Mouse (Mus musculus): ENCODE measurements around the gene Rrp9. TPM values are rescaled to one million over a fixed set of nuclear protein-coding genes. Genes with fewer than 3 reads are reported as not detected.

The Rrp9 gene
- polyA plus RNA-seq, 1 experiment: 109 TPM

DNA sequence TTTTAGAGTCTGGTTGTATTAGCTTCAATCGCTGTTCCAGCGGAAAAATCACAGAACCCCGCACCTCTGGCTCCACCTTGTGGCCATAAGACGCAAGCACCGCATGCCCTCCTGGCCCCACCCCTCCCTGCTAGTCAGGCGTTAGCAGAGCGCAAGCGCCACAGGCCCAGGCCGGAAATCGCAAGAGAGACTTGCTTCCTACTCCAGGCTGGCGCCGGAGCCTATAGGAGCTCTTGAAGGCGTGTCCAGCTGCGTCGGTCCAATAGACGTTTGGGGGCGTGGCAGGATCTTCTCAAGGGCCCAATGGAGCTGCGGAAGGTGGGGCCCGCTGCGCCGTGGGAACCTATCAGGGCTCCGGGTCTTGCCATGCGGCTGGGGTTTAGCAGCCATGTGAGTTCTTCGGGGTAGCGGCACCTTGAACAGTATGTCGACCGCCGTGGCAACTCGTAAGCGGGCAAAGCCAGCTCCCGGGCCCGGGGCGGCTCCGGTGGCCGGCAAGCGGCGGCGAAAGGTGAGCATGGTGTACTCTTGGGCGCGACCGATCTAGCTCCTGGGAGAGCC is 1.2 kb downstream of the Rrp9 start, which contains the start of gene Parp3:
Gene Parp3, minus strand, starts transcription at position 26 of the 561 bp plus-strand sequence.
- Histone ChIP-seq H3K79me2 (ENCODE audit: control insufficient read depth, insufficient read depth) (peaks cover 53% of the 10 kb centered on the region), H3K36me3 (ENCODE audit: control insufficient read depth, insufficient read depth) (peaks cover 5% of the 10 kb centered on the region), H3K27me3 (ENCODE audit: control insufficient read depth, insufficient read depth, insufficient read length) (no peaks in the 10 kb centered on the region), H3K4me3 (ENCODE audit: insufficient read depth, poor library complexity, severe bottlenecking) (peak within 1 kb of the TSS; percentile 61), H3K79me3 (ENCODE audit: low read depth) (peaks cover 18% of the 10 kb centered on the region), H3ac (ENCODE audit: control insufficient read depth, insufficient read length, low read depth) (peak within 1 kb of the TSS; percentile 83)
- TF ChIP-seq FOSL1 (IDR thresholded peaks at IDR 0.05; ENCODE audit: insufficient read depth, low read length, poor library complexity, severe bottlenecking) (no peak), CTCF (IDR thresholded peaks at IDR 0.05; ENCODE audit: control insufficient read depth, insufficient read depth, insufficient read length) (peak; percentile 95), MYOG (IDR thresholded peaks at IDR 0.05; ENCODE audit: control insufficient read depth, extremely low read depth, insufficient read length) (no peak), MYOD1 (IDR thresholded peaks at IDR 0.05; ENCODE audit: control insufficient read depth, insufficient read length, low read depth) (no peak), USF1 (IDR thresholded peaks at IDR 0.05; ENCODE audit: low read depth) (no peak), CEBPB (IDR thresholded peaks at IDR 0.05; ENCODE audit: low read depth) (no peak), MAX (IDR thresholded peaks at IDR 0.05) (peak; percentile 84)

- peaks cover 53% of the 10 kb centered on the region for H3K79me2 ChIP-seq (ENCODE audit: control insufficient read depth, insufficient read depth)
- H3K27me3 ChIP-seq (ENCODE audit: control insufficient read depth, insufficient read depth, insufficient read length): no peaks in the 10 kb centered on the region
- peaks cover 18% of the 10 kb centered on the region for H3K79me3 ChIP-seq (ENCODE audit: low read depth)
- TF ChIP-seq MYOD1 (IDR thresholded peaks at IDR 0.05; ENCODE audit: control insufficient read depth, insufficient read length, low read depth): no peak
- no peak for TF ChIP-seq MYOG (IDR thresholded peaks at IDR 0.05; ENCODE audit: control insufficient read depth, extremely low read depth, insufficient read length)
- H3K4me3 ChIP-seq (ENCODE audit: insufficient read depth, poor library complexity, severe bottlenecking): peak overlapping the region; percentile 61
- H3K36me3 ChIP-seq (ENCODE audit: control insufficient read depth, insufficient read depth): peaks cover 5% of the 10 kb centered on the region
- peak overlapping the region; percentile 83 for H3ac ChIP-seq (ENCODE audit: control insufficient read depth, insufficient read length, low read depth)
These were observed 1.9 kb downstream of the Rrp9 start for GRCm38 (mm10) chr9:106477649-106478048.

DNA sequence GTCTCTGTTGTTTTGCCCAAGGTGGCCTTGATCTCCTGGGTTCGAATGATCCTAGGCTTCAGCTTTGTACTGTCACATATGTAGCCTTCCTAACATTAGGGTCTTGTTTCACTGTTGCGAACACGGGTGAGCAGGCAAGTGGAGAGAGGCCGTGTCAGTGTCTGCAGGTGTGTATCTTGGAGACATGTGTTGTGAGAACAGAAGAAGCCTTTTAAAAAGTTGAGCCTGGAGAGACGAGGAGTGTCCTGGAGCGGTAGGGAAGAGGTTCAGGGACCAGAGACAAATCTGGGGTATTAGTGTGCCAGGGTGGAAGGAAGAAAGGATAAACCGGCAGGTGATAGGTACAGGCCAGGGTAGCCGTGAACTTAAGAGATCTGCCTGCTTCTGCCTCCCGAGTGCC is 2.3 kb downstream of the Rrp9 start:
- H3K79me3 ChIP-seq (ENCODE audit: low read depth): peaks cover 18% of the 10 kb centered on the region
- no peak for TF ChIP-seq FOSL1 (IDR thresholded peaks at IDR 0.05; ENCODE audit: insufficient read depth, low read length, poor library complexity, severe bottlenecking)
- TF ChIP-seq MYOG (IDR thresholded peaks at IDR 0.05; ENCODE audit: control insufficient read depth, extremely low read depth, insufficient read length): no peak
- no peak for TF ChIP-seq CTCF (IDR thresholded peaks at IDR 0.05; ENCODE audit: control insufficient read depth, insufficient read depth, insufficient read length)
- no peak for TF ChIP-seq USF1 (IDR thresholded peaks at IDR 0.05; ENCODE audit: low read depth)
- no peak for TF ChIP-seq MAX (IDR thresholded peaks at IDR 0.05)
- no peak for TF ChIP-seq MYOD1 (IDR thresholded peaks at IDR 0.05; ENCODE audit: control insufficient read depth, insufficient read length, low read depth)
- TF ChIP-seq CEBPB (IDR thresholded peaks at IDR 0.05; ENCODE audit: low read depth): no peak
- H3K27me3 ChIP-seq (ENCODE audit: control insufficient read depth, insufficient read depth, insufficient read length): no peaks in the 10 kb centered on the region
- H3K4me3 ChIP-seq (ENCODE audit: insufficient read depth, poor library complexity, severe bottlenecking): peak overlapping the region; percentile 61
- peak overlapping the region; percentile 83 for H3ac ChIP-seq (ENCODE audit: control insufficient read depth, insufficient read length, low read depth)
- peaks cover 52% of the 10 kb centered on the region for H3K79me2 ChIP-seq (ENCODE audit: control insufficient read depth, insufficient read depth)
- H3K36me3 ChIP-seq (ENCODE audit: control insufficient read depth, insufficient read depth): peaks cover 4% of the 10 kb centered on the region

- H3K79me2 ChIP-seq (ENCODE audit: control insufficient read depth, insufficient read depth): peaks cover 34% of the 10 kb centered on the region
- H3K79me3 ChIP-seq (ENCODE audit: low read depth): peaks cover 13% of the 10 kb centered on the region
- H3K4me3 ChIP-seq (ENCODE audit: insufficient read depth, poor library complexity, severe bottlenecking): no peak overlapping the region
- H3K27me3 ChIP-seq (ENCODE audit: control insufficient read depth, insufficient read depth, insufficient read length): no peaks in the 10 kb centered on the region
- H3K36me3 ChIP-seq (ENCODE audit: control insufficient read depth, insufficient read depth): peaks cover 9% of the 10 kb centered on the region
- TF ChIP-seq CTCF (IDR thresholded peaks at IDR 0.05; ENCODE audit: control insufficient read depth, insufficient read depth, insufficient read length) (no peak), MYOD1 (IDR thresholded peaks at IDR 0.05; ENCODE audit: control insufficient read depth, insufficient read length, low read depth) (no peak), MAX (IDR thresholded peaks at IDR 0.05) (no peak), USF1 (IDR thresholded peaks at IDR 0.05; ENCODE audit: low read depth) (no peak), MYOG (IDR thresholded peaks at IDR 0.05; ENCODE audit: control insufficient read depth, extremely low read depth, insufficient read length) (no peak), CEBPB (IDR thresholded peaks at IDR 0.05; ENCODE audit: low read depth) (no peak), FOSL1 (IDR thresholded peaks at IDR 0.05; ENCODE audit: insufficient read depth, low read length, poor library complexity, severe bottlenecking) (no peak)
- H3ac ChIP-seq (ENCODE audit: control insufficient read depth, insufficient read length, low read depth): no peak overlapping the region
These were observed 4.8 kb downstream of the Rrp9 start for GRCm38 (mm10) chr9:106480541-106480940.

DNA sequence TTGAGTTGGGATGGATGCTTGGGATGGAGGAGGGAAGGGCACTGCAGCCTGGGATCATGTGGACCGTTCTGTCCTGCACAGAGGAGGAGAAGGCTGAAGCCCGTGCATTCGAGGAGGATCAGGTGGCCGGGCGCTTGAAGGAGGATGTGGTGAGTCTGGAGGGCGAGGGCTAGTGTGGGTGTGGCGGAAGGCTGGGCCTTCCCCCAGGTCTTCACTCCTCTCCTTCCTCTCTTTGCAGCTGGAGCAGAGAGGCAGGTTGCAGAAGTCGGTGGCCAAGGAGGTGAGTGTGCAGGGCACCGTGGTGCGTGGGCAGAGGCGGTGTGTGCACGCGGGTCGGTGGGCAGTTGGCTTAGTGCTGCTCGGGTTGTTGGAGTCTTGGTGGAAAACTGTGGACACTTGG is 5.3 kb downstream of the Rrp9 start:
- Histone ChIP-seq H3K79me3 (ENCODE audit: low read depth) (peaks cover 11% of the 10 kb centered on the region), H3K27me3 (ENCODE audit: control insufficient read depth, insufficient read depth, insufficient read length) (no peaks in the 10 kb centered on the region), H3K36me3 (ENCODE audit: control insufficient read depth, insufficient read depth) (peaks cover 11% of the 10 kb centered on the region), H3ac (ENCODE audit: control insufficient read depth, insufficient read length, low read depth) (no peak overlapping the region), H3K4me3 (ENCODE audit: insufficient read depth, poor library complexity, severe bottlenecking) (no peak overlapping the region), H3K79me2 (ENCODE audit: control insufficient read depth, insufficient read depth) (peaks cover 31% of the 10 kb centered on the region)
- TF ChIP-seq MAX (IDR thresholded peaks at IDR 0.05) (no peak), MYOD1 (IDR thresholded peaks at IDR 0.05; ENCODE audit: control insufficient read depth, insufficient read length, low read depth) (no peak), MYOG (IDR thresholded peaks at IDR 0.05; ENCODE audit: control insufficient read depth, extremely low read depth, insufficient read length) (no peak), FOSL1 (IDR thresholded peaks at IDR 0.05; ENCODE audit: insufficient read depth, low read length, poor library complexity, severe bottlenecking) (no peak), USF1 (IDR thresholded peaks at IDR 0.05; ENCODE audit: low read depth) (no peak), CEBPB (IDR thresholded peaks at IDR 0.05; ENCODE audit: low read depth) (no peak), CTCF (IDR thresholded peaks at IDR 0.05; ENCODE audit: control insufficient read depth, insufficient read depth, insufficient read length) (no peak)

GRCm38 (mm10) chr9:106481676-106482075 is 5.9 kb downstream of the Rrp9 start:
- Histone ChIP-seq H3K36me3 (ENCODE audit: control insufficient read depth, insufficient read depth) (peaks cover 11% of the 10 kb centered on the region), H3ac (ENCODE audit: control insufficient read depth, insufficient read length, low read depth) (no peak overlapping the region), H3K79me3 (ENCODE audit: low read depth) (peaks cover 11% of the 10 kb centered on the region), H3K27me3 (ENCODE audit: control insufficient read depth, insufficient read depth, insufficient read length) (no peaks in the 10 kb centered on the region), H3K4me3 (ENCODE audit: insufficient read depth, poor library complexity, severe bottlenecking) (no peak overlapping the region), H3K79me2 (ENCODE audit: control insufficient read depth, insufficient read depth) (peaks cover 31% of the 10 kb centered on the region)
- no peak for TF ChIP-seq MYOD1 (IDR thresholded peaks at IDR 0.05; ENCODE audit: control insufficient read depth, insufficient read length, low read depth)
- TF ChIP-seq CTCF (IDR thresholded peaks at IDR 0.05; ENCODE audit: control insufficient read depth, insufficient read depth, insufficient read length): no peak
- no peak for TF ChIP-seq FOSL1 (IDR thresholded peaks at IDR 0.05; ENCODE audit: insufficient read depth, low read length, poor library complexity, severe bottlenecking)
- no peak for TF ChIP-seq USF1 (IDR thresholded peaks at IDR 0.05; ENCODE audit: low read depth)
- no peak for TF ChIP-seq MAX (IDR thresholded peaks at IDR 0.05)
- TF ChIP-seq CEBPB (IDR thresholded peaks at IDR 0.05; ENCODE audit: low read depth): no peak
- TF ChIP-seq MYOG (IDR thresholded peaks at IDR 0.05; ENCODE audit: control insufficient read depth, extremely low read depth, insufficient read length): no peak

All from C2C12 (cell line).